Mouse (Mus musculus): ENCODE data around the gene Mamdc2. TPM values are rescaled to one million over a fixed set of nuclear protein-coding genes. Genes with fewer than 3 reads are reported as not detected.

The Mamdc2 gene
- 3.3 and 55.1 TPM in 2 replicates for polyA plus RNA-seq (2012; rRNA removed; ENCODE audit: low replicate concordance)

GRCm38 (mm10) chr19:23447988-23448497 lies at the start of gene Mamdc2:
Mamdc2 (minus strand) TSS chr19:23448442.

DNA sequence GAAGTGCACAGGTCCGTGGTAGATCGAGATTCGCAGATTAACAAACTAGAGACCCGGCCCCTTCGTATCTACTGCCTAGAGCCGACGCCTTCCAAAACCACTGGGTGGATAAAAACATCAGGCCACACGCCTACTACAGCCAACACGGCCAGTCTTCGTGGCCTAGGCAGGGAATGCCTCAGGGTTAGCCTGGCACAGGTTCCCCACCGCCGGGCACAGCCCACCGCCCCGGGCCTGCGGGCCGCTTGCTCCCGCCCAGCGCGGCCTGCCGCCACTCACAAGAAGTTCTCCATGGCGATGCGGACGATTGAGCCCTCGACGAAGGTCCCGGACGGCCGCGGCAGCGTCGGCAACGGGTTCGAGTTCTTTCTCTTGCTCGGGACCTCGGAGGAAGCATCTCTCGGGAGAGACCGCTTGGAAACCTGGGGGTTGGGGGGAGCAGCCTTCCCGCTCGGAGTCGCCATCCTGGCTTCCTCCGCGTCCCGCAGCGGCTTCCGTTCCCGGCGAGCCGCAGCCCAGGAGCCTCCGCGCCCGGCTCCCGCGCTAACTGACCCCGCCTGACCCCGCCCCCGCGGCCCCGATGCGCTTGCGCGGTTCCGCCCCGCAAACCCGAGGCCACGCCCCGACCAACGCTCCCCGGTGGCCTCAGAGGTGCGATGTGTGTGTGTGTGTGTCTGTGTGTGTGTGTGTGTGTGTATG lies 174.7 kb downstream of the Mamdc2 start, which contains the start of gene Smc5:
Gene Smc5 (minus strand): TSS at position 543 of the 699 bp plus-strand sequence.

Other genes with a start within 250 kb of the Mamdc2 start
- gene Smc5, start 174.5 kb downstream of the Mamdc2 start, polyA plus RNA-seq (2012; rRNA removed; ENCODE audit: low replicate concordance): 6.8 and 10.7 TPM in 2 replicates
- 2.4 TPM in 1 of 2 replicates, not detected in the other for gene 1700028P14Rik, start 204.4 kb upstream of the Mamdc2 start, polyA plus RNA-seq (2012; rRNA removed; ENCODE audit: low replicate concordance)
- 3.5 and 7.4 TPM in 2 replicates for gene Ptar1, start 239.0 kb upstream of the Mamdc2 start, polyA plus RNA-seq (2012; rRNA removed; ENCODE audit: low replicate concordance)

All from subcutaneous adipose tissue, adult 2 months (tissue).